Mouse (Mus musculus): ENCODE measurements around the gene Hbb-bt.
A peak's percentile ranks its signal among the peaks of the same experiment; 100 is the strongest.
"Not testable (repeated sequence)": the region's sequence is repeated elsewhere in the genome, so short reads cannot be mapped to it uniquely, and the experiment has no call there.

The Hbb-bt gene

DNA sequence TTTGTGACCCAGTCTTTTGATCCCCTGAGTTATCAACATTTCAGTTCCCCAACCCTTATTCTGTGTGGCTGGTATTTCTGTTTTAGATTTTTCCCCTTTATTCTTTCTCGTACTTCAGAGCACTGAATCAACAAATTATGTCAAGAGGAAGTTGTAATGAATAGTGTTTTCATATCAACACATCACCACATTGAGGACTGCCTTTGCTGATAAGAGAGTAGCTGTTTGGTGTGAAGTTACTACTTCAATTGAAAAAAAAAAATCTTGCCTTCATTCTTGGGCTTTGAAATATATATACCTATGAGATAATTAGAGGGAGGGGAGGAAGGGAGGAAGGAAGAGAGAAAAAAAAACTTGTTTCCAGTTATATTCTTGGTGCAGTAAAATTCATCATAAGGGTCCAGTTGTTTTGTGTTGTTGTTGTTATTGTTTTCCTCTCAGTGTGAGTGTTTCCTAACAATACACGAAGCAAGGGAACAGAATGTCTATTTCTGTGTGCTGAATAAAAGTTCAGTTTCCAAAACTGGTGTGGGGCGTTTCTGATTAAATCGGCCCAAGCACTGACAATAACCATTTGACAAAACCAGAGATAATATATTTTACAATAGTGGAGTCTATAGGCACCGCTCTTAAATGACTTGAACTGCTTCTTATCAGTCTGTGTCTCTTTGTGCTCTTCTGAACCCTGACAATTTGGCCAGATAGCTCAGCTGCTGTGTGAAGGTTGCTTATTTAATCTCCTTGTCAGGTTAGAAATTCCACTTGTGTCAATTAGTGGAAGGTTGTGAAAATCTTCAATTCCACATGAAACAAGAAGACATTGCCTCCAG, 4.6 kb downstream of the Hbb-bt start:
- DNase-seq (ENCODE audit: low spot score in 2 of 2), result no peak

DNA sequence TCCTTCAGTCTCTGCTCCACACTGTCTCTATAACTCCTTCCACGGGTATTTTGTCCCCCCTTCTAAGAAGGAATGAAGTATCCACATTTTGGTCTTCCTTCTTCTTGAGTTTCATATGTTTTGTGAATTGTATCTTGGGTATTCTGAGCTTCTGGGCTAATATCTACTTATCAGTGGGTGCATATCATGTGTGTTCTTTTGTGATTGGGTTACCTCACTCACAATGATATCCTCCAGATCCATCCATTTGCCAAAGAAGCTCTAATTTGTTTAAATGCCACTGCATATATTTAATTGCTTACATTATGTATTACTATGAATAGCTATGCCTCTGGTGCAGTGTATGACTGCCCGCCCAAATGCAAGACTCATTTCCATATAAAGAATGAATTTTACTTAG, 5.7 kb downstream of the Hbb-bt start:
- not testable (repeated sequence) for DNase-seq (ENCODE audit: low spot score in 2 of 2)

DNA sequence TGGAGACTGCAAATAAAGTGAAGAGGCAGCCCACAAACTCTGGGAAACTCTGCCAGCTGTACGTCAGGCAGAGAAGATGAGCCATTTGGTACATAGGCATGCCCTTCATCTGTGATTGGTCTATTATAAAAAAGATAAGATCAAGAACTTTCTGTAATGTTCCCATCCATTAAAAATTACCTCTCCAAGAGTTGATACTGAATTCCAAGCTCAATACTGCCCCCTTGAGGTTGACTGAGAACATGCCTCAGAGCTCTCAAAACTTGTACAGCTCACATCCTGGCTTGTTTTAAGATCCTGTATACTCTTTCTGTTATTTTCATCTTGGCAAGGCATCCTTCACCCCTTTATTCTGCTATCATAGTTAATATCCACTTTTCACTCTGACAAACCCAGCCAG, 6.9 kb downstream of the Hbb-bt start:
- peak; percentile 11 to 27 for DNase-seq (ENCODE audit: low spot score in 2 of 2)

DNA sequence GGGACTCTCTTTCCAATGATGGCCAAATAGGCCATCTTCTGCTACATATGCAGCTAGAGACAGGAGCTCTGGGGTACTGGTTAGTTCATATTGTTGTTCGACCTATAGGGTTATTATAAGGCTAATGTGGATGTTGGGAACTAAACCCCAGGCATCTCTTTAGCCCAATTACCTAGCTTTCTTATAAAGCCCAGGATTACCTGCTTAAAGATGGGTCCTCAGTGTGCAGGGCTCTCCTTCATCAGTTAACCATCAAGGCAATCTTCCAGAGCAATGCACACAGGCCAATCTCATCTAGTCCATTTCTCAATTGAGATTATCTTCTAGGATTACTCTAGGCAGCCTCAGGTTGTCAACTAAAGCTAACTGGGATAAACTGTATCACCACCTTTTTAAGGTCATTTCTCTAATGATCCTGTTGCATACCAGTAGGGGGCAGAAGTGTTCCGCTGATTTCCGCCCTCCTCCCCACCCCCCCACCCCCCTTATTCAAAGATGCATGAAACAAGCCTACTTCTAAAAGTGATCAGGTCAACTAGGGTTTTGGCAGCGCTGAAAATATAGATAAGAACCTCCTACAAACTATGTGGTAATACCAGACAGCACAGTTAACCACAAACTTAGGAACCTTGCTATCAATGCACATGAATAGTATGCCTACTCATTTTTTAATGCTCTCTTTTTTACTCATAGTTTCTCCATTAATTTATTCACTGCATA, 21.0 kb downstream of the Hbb-bt start:
- no peak for DNase-seq (ENCODE audit: low spot score in 2 of 2)

DNA sequence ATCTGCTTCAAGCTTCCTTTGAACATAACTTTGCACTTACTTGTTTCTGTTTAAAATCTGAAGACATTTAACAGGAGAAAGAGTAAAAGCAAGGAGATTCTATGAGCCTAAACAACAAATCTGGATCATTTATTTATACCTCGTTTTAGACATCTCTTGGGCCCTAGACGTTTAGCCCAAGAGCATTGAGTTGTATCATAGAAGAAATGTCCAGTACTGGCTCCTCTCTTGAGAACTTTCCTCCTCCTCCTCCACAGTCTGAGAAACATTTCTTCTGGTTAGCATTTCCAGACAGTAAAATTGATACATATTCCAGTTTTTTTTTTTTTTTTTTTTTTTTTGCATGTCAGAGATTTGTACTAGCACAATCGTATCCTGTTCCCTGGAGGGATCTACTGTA, 22.1 kb downstream of the Hbb-bt start, which contains the start of gene Olfr67:
TSS of gene Olfr67 (minus strand) at position 101 of the 400 bp plus-strand sequence.
- no peak for DNase-seq (ENCODE audit: low spot score in 2 of 2)

DNA sequence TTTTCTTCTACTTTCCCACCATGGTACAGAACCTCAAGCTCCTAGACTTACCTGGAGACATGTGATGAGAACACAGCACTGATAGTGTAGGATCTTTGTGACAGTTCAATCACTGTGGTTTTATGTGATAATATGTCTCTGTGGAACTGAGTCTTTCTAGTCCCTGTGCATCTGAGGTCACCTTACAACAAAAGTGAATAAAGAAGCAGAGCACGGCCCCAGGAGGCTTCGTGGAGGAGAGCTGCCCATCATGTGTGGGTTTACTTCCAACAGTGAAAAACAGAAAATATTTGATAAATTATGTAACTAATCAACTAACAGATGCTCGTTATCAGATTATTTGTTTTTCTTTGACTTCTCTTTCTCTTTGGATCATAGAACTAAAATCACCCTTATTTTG, 34.2 kb downstream of the Hbb-bt start, which contains the start of gene Olfr68:
TSS of gene Olfr68 (minus strand) at position 101 of the 400 bp plus-strand sequence.
- DNase-seq (ENCODE audit: low spot score in 2 of 2), result no peak

DNA sequence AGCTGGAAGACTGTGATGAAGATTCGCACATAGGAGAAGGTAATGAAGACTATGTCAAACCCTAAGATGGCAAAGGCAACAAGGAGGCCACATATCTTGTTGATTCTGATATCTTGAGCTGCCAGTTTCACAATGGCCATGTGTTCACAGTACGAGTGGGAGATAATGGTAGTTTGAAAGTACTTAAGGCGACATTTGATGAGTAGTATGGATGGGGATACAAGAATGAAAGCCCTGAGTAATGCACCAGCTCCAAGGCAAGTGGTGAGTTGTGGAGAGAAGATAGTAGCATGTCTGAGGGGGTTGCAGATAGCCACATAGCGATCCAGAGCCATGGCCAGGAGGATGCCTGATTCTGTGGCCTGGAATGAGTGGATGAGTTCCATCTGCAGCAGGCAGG, 36.1 kb downstream of the Hbb-bt start:
- DNase-seq (ENCODE audit: low spot score in 2 of 2), result not testable (repeated sequence)

DNA sequence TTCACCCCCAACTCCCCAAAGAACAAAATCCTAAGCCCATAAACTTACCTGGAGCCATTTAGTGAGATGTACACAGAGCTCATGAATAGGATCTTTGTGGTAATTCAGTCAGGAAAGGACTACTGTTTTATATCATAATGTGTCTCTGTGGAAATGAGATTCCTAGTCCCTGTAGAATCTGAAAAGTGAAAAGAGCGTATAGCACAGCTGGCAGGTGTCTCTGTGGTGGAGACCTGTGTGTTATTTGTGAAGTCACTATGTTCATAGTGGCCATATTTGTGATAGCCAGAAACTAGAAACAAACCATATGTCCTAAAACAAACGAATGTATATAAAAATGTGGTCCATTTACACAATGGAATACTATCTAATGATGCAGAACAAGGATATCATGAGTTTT, 42.3 kb downstream of the Hbb-bt start, which contains the start of gene Olfr69:
TSS of gene Olfr69 (minus strand) at position 101 of the 400 bp plus-strand sequence.
- DNase-seq (ENCODE audit: low spot score in 2 of 2), result no peak

DNA sequence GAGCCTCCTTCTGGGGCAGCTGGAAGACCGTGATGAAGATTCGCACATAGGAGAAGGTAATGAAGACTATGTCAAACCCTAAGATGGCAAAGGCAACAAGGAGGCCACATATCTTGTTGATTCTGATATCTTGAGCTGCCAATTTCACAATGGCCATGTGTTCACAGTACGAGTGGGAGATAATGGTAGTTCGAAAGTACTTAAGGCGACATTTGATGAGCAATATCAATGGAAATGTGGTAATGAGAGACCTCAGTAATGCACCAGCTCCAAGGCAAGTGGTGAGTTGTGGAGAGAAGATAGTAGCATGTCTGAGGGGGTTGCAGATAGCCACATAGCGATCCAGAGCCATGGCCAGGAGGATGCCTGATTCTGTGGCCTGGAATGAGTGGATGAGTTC, 46.1 kb downstream of the Hbb-bt start:
- not testable (repeated sequence) for DNase-seq (ENCODE audit: low spot score in 2 of 2)
